Comparison of ENCODE assay signal across 19 mouse cellular contexts in genomic region chr6:103028150-103028549, GRCm38 (mm10).
A peak's percentile ranks its signal among the peaks of the same experiment; 100 is the strongest.
DNase-seq lines count a peak whose midpoint lies in the region; ATAC-seq lines count a peak whose summit lies in the region.
"Had no signal": no experiment of that assay in that cellular context is flagged by ENCODE, and none has a peak within 500 bp of the region (broad histone marks: within the 10 kb centered on the region; RNA-seq: fewer than 3 reads in every experiment).

No protein-coding gene starts in this region.

- 54% methylated on average over 1 of the region's 1 CpGs for WGBS in embryonic facial prominence, embryonic 14.5 days

- H3K36me3 ChIP-seq in embryonic facial prominence, embryonic 14.5 days (ENCODE audit: control insufficient read depth, insufficient read depth, low read length) = no peaks in the 10 kb centered on the region
- H3K36me3 ChIP-seq: heart, embryonic 13.5 days; limb, embryonic 12.5 days; liver, embryonic 15.5 days; neural tube, embryonic 13.5 days had no signal

- no peak for ATAC-seq in embryonic facial prominence, embryonic 14.5 days (ENCODE audit: low read depth)
- ATAC-seq: forebrain, postnatal 0 days; inflammation-experienced regulatory T-cells, adult 6 months had no signal

- 0 out of 2 replicates have a peak, but pooled peaks cover 5% of the 10 kb centered on the region for H3K4me1 ChIP-seq in embryonic facial prominence, embryonic 14.5 days (ENCODE audit: control insufficient read depth, insufficient read depth, low read length)
- H3K4me1 ChIP-seq: heart, embryonic 13.5 days; limb, embryonic 12.5 days; liver, embryonic 15.5 days; neural tube, embryonic 13.5 days had no signal

- no peaks in the 10 kb centered on the region for H3K9me3 ChIP-seq in embryonic facial prominence, embryonic 14.5 days (ENCODE audit: control insufficient read depth, low read length)
- H3K9me3 ChIP-seq: heart, embryonic 13.5 days; limb, embryonic 12.5 days; liver, embryonic 15.5 days; neural tube, embryonic 13.5 days had no signal

- DNase-seq in brain, adult 2 months (ENCODE audit: low read depth, low spot score) = peak; percentile 66
- peak; percentile 40 for DNase-seq in embryonic facial prominence, embryonic 14.5 days (ENCODE audit: low spot score)
- DNase-seq in layer of hippocampus, adult 9-10 months (ENCODE audit: low spot score) = peak; percentile 22
- DNase-seq in right cerebral cortex, adult 2 months (ENCODE audit: low spot score in 2 of 2) = peak; percentile 11 to 27
- DNase-seq in spleen, postnatal 36 days (ENCODE audit: low spot score in 2 of 2) = no peak
- DNase-seq in heart, postnatal 4 days = no peak
- DNase-seq in embryo, embryonic 9.5 days (ENCODE audit: extremely low spot score) = no peak
- DNase-seq: adrenal gland, adult 8-10 months; cerebellum, adult 8-10 months; embryo, embryonic 11 days; forebrain, postnatal 0 days; gastrocnemius, postnatal 25 days; lung, postnatal 14 days had no signal

- no peak overlapping the region for H3K4me3 ChIP-seq in embryonic facial prominence, embryonic 14.5 days (ENCODE audit: low read depth, low read length)
- H3K4me3 ChIP-seq: heart, embryonic 13.5 days; limb, embryonic 12.5 days; liver, embryonic 15.5 days; neural tube, embryonic 13.5 days had no signal

- no peak overlapping the region for H3K9ac ChIP-seq in embryonic facial prominence, embryonic 14.5 days (ENCODE audit: low read depth, low read length)
- H3K9ac ChIP-seq: forebrain, postnatal 0 days; heart, embryonic 13.5 days; limb, embryonic 12.5 days; liver, embryonic 15.5 days; neural tube, embryonic 13.5 days had no signal

- H3K27ac ChIP-seq in embryonic facial prominence, embryonic 14.5 days (replicated peaks; ENCODE audit: low read depth, low read length) = no peak overlapping the region
- H3K27ac ChIP-seq: heart, embryonic 13.5 days; kidney, postnatal 0 days; limb, embryonic 12.5 days; liver, embryonic 15.5 days; neural tube, embryonic 13.5 days had no signal

- H3K4me2 ChIP-seq in embryonic facial prominence, embryonic 14.5 days (ENCODE audit: low read depth, low read length) = no peak overlapping the region
- H3K4me2 ChIP-seq: heart, embryonic 13.5 days; limb, embryonic 12.5 days; liver, embryonic 15.5 days; neural tube, embryonic 13.5 days had no signal

- H3K27me3 ChIP-seq in embryonic facial prominence, embryonic 14.5 days (replicated peaks; ENCODE audit: control insufficient read depth, insufficient read depth, low read length) = no peaks in the 10 kb centered on the region
- H3K27me3 ChIP-seq: heart, embryonic 13.5 days; limb, embryonic 12.5 days; liver, embryonic 15.5 days; neural tube, embryonic 13.5 days had no signal

Comparison
In these comparisons a context has a peak if more than half of its experiments do, and no peak if none do; other contexts are left out.
1. DNase-seq: peak in brain, adult 2 months (single experiment), embryonic facial prominence, embryonic 14.5 days (single experiment), layer of hippocampus, adult 9-10 months (single experiment) and right cerebral cortex, adult 2 months (2 of 2); none in spleen, postnatal 36 days (0 of 2), heart, postnatal 4 days (single experiment) and embryo, embryonic 9.5 days (single experiment).